Mouse (Mus musculus) hindbrain, embryonic 11.5 days (tissue): ENCODE data around the gene Slc4a1. TPM values are rescaled to one million over a fixed set of nuclear protein-coding genes. Genes with fewer than 3 reads are reported as not detected.
"Not testable (repeated sequence)": the region's sequence is repeated elsewhere in the genome, so short reads cannot be mapped to it uniquely, and the experiment has no call there.

Source experiments
- ATAC-seq: fragments of 200-750 bp; cut with Nextera tagmentation; 2 replicates; pipeline ENCODE4 v1.8.0; 2017; ENCODE audit warnings: mild to moderate bottlenecking, moderate TSS enrichment, moderate library complexity; ENCODE audit not compliant: low FRiP score
- DNase-seq: peaks from one replicate; pipeline ENCODE4 v3.0.0-alpha.2; 2015; ENCODE audit warnings: low spot score
- H3K27ac ChIP-seq: fragments of 300-500 bp; sonication (generic); 2 replicates; pipeline ENCODE4 v1.5.1; 2014; ENCODE audit warnings: mild to moderate bottlenecking, low read depth, low read length
- H3K27me3 ChIP-seq: fragments of 300-500 bp; sonication (generic); 2 replicates; pipeline ENCODE4 v1.6.1; 2014; ENCODE audit warnings: mild to moderate bottlenecking, low read length, moderate library complexity, mixed read lengths; ENCODE audit not compliant: control insufficient read depth, insufficient read depth
- H3K36me3 ChIP-seq: fragments of 300-500 bp; sonication (generic); 2 replicates; pipeline ENCODE4 v1.6.1; 2014; ENCODE audit warnings: mild to moderate bottlenecking, low read length, moderate library complexity, mixed read lengths; ENCODE audit not compliant: control insufficient read depth, insufficient read depth
- H3K4me1 ChIP-seq: fragments of 300-500 bp; sonication (generic); replicated peaks from 2 replicates; pipeline ENCODE4 v1.6.1; 2014; ENCODE audit warnings: low read length, mixed read lengths; ENCODE audit not compliant: control insufficient read depth, insufficient read depth
- H3K4me2 ChIP-seq: fragments of 300-500 bp; sonication (generic); replicated peaks from 2 replicates; pipeline ENCODE4 v1.6.1; 2014; ENCODE audit warnings: mild to moderate bottlenecking, low read depth, low read length
- H3K4me3 ChIP-seq: fragments of 300-500 bp; sonication (generic); 2 replicates; pipeline ENCODE4 v1.5.1; 2014; ENCODE audit warnings: low read depth, low read length
- H3K9ac ChIP-seq: fragments of 300-500 bp; sonication (generic); 2 replicates; pipeline ENCODE4 v1.6.1; 2014; ENCODE audit warnings: low read depth, low read length
- H3K9me3 ChIP-seq: fragments of 300-500 bp; sonication (generic); 2 replicates; pipeline ENCODE4 v1.6.1; 2016; ENCODE audit warnings: low read length; ENCODE audit not compliant: control insufficient read depth
- WGBS: fragments of 180-500 bp; shearing (Covaris S2); extraction: QIAGEN DNeasy Blood & Tissue Kit; methylation state at CpG from one replicate; pipeline ENCODE4 v1.1.7; 2014; 5-methylcytosine and 5-hydroxymethylcytosine counted together
- polyA plus RNA-seq: library from polyadenylated mRNA; unstranded; fragments of >200 nt; fragmentation: Nextera tagmentation; extraction: Ambion mirVana; gene quantifications from 2 replicates; pipeline ENCODE4 v1.2.1, GENCODE M21; 2014

Slc4a1 gene
- 25.8 and 28.1 TPM in 2 replicates for polyA plus RNA-seq

GRCm38 (mm10) chr11:102366103-102366502 is at the start of gene Slc4a1:
Gene Slc4a1 (minus strand): TSS chr11:102366203.
- not testable (repeated sequence) for H3K9ac ChIP-seq, H3K4me1 ChIP-seq, H3K4me2 ChIP-seq, H3K9me3 ChIP-seq, H3K4me3 ChIP-seq, ATAC-seq, H3K36me3 ChIP-seq, H3K27ac ChIP-seq, DNase-seq, H3K27me3 ChIP-seq
- 85% methylated on average over 8 of the region's 8 CpGs for WGBS

- H3K9ac ChIP-seq: no peak overlapping the region
- ATAC-seq (no peak), DNase-seq (no peak)
- no peaks in the 10 kb centered on the region for H3K27me3 ChIP-seq
- no peak overlapping the region for H3K4me2 ChIP-seq
- WGBS: 78% methylated on average over 10 of the region's 10 CpGs
- no peak overlapping the region for H3K4me3 ChIP-seq
- H3K9me3 ChIP-seq: no peaks in the 10 kb centered on the region
- H3K36me3 ChIP-seq: no peaks in the 10 kb centered on the region
- no peak overlapping the region for H3K27ac ChIP-seq
- no peaks in the 10 kb centered on the region for H3K4me1 ChIP-seq
These were observed 49.2 kb upstream of the Slc4a1 start for GRCm38 (mm10) chr11:102415034-102415802.

GRCm38 (mm10) chr11:102413059-102413458 is 47.1 kb upstream of the Slc4a1 start:
- Histone ChIP-seq H3K9me3 (no peaks in the 10 kb centered on the region), H3K4me3 (no peak overlapping the region), H3K27me3 (no peaks in the 10 kb centered on the region), H3K27ac (no peak overlapping the region), H3K4me1 (no peaks in the 10 kb centered on the region), H3K4me2 (no peak overlapping the region), H3K36me3 (no peaks in the 10 kb centered on the region), H3K9ac (no peak overlapping the region)
- 77% methylated on average over 8 of the region's 8 CpGs for WGBS
- DNase-seq: no peak
- ATAC-seq: no peak

- Histone ChIP-seq H3K4me3 (no peak overlapping the region), H3K4me1 (no peaks in the 10 kb centered on the region; the same call in 1 of the 2 replicates), H3K36me3 (no peaks in the 10 kb centered on the region), H3K27ac (no peak overlapping the region), H3K4me2 (no peak overlapping the region), H3K9ac (no peak overlapping the region), H3K9me3 (no peaks in the 10 kb centered on the region), H3K27me3 (no peaks in the 10 kb centered on the region)
- no peak for ATAC-seq
- DNase-seq: peak; percentile 96
- WGBS: 8% methylated on average over 11 of the region's 11 CpGs
These were observed 45.7 kb upstream of the Slc4a1 start for GRCm38 (mm10) chr11:102411704-102412103.

GRCm38 (mm10) chr11:102411061-102411460 is 45.1 kb upstream of the Slc4a1 start:
- no peak for ATAC-seq
- H3K27ac ChIP-seq: no peak overlapping the region

GRCm38 (mm10) chr11:102410345-102410744 is 44.3 kb upstream of the Slc4a1 start:
- not testable (repeated sequence) for H3K4me1 ChIP-seq, H3K9ac ChIP-seq, H3K4me2 ChIP-seq, DNase-seq, H3K36me3 ChIP-seq, H3K27me3 ChIP-seq, H3K27ac ChIP-seq, H3K4me3 ChIP-seq, ATAC-seq, H3K9me3 ChIP-seq
- WGBS: 93% methylated on average over 2 of the region's 3 CpGs

More at GRCm38 (mm10) chr11:102411061-102411460, 45.1 kb upstream of the Slc4a1 start:
- H3K4me3 ChIP-seq: no peak overlapping the region
- H3K4me2 ChIP-seq: no peak overlapping the region
- peaks cover 6% of the 10 kb centered on the region for H3K4me1 ChIP-seq
- H3K27me3 ChIP-seq: no peaks in the 10 kb centered on the region
- DNase-seq: no peak
- H3K9me3 ChIP-seq: no peaks in the 10 kb centered on the region
- WGBS: 82% methylated on average over 3 of the region's 3 CpGs
- H3K9ac ChIP-seq: no peak overlapping the region
- no peaks in the 10 kb centered on the region for H3K36me3 ChIP-seq

GRCm38 (mm10) chr11:102409795-102410330 is 43.9 kb upstream of the Slc4a1 start:
- H3K4me2 ChIP-seq: no peak overlapping the region
- no peak overlapping the region for H3K27ac ChIP-seq
- DNase-seq (no peak), ATAC-seq (no peak)
- H3K9me3 ChIP-seq: no peaks in the 10 kb centered on the region
- no peaks in the 10 kb centered on the region for H3K36me3 ChIP-seq
- no peak overlapping the region for H3K9ac ChIP-seq
- no peaks in the 10 kb centered on the region for H3K27me3 ChIP-seq
- no peak overlapping the region for H3K4me3 ChIP-seq
- peaks cover 9% of the 10 kb centered on the region for H3K4me1 ChIP-seq
- WGBS: 76% methylated on average over 3 of the region's 3 CpGs

- Histone ChIP-seq H3K4me2 (peak overlapping the region; percentile 83; the same call in 1 of the 2 replicates), H3K27me3 (no peaks in the 10 kb centered on the region), H3K4me1 (peaks cover 12% of the 10 kb centered on the region), H3K36me3 (no peaks in the 10 kb centered on the region), H3K27ac (no peak overlapping the region), H3K9ac (no peak overlapping the region), H3K9me3 (no peaks in the 10 kb centered on the region), H3K4me3 (peak overlapping the region; percentile 78; the same call in 1 of the 2 replicates)
- ATAC-seq (no peak), DNase-seq (no peak)
- WGBS: 44% methylated on average over 15 of the region's 15 CpGs
These were observed 43.1 kb upstream of the Slc4a1 start for GRCm38 (mm10) chr11:102408888-102409794.
